Mouse (Mus musculus) frontal cortex, postnatal 14 days (tissue): ENCODE measurements at regions not wholly inside any gene's neighbourhood (a gene's known extent, or its start where the extent isn't known, plus 50 kb on each side); places are given as distances from the start of the nearest gene placed in this dataset.

Experiments used
- DNase-seq, 2 experiments: peaks; one replicate each; pipeline ENCODE4 v3.0.0; 2022; ENCODE audit warnings: low spot score in 2 of 2

GRCm38 (mm10) chr16:92928201-92928600 is 102.3 kb upstream of the Runx1 start:
- DNase-seq: no peak

DNA sequence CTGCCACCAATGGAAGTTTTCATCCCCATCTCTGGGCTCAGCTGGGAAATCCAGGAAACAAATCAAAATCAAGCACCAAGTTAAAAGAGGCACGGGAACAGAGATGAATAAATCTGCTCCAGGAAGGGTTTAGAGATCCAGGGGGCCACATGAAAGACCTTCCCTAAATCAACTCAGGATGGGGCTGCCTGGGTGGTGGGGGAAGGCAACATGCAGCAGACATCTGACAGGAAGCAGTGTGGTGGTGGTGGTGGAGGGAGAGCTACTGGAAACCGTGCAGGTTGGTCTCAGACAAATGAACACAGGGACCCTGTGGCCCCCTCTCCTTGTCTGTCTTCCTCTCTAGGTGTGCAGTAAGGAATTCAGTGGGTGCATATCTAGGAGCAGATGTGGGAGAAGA is 101.7 kb upstream of the Runx1 start:
- DNase-seq: no peak

DNA sequence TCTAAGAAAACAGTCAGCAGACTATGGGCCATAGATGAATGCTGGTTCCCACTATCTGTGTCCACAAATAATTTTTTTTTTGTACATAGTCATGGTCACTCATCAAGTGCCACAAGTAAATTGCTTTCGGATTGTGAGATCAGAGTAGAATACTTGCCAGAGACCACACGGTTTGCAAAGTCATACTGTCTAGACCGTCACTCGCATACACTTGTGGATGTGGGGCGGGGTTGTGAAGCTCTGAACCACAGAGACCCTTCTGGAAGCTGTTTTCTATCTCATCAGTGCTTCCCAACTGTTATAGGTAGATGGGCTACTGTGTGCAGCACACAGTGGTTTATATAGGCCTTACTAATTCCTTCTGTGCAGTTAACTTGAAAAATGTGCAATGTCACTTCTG is 100.9 kb upstream of the Runx1 start:
- no peak for DNase-seq

DNA sequence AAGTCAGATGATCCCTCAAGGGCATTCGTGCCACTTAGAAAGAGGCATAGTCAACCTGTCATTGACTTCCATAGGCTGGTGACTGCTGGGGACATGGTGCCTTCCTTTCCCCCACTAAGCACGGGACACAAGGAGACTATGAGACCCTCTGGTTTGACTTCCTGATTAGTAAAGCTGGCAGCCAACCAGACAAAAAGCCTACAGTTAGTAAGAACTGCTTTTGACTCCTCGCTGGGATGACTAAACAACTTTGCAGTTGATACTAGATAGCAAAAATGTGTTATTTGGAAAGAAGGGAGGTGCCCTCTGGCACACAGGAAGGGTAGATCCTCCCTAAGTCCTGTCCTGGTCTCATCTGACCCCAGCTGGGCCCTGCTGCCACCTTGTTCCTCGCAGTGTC is 95.0 kb upstream of the Runx1 start:
- no peak for DNase-seq

DNA sequence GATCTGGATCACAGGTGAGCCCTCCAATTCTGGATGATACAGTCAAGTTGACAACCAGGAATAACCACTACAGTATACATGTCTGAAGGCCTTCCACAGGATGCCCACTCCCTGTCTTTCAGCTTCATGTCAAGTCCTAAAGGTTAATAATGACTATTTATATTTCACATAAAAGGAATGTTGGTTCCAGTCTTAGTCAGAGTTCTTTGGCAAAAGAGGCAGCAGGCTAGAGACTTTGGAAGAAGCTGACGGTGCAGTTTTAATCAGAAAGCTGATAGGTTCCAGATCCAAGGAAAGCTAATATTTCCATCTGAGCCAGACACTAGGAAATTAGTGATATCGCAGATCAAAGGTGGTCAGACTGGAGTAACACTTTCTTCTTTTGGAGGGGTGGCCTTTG is 91.4 kb upstream of the Runx1 start:
- DNase-seq: no peak

- no peak for DNase-seq
Measured at GRCm38 (mm10) chr16:92915651-92916050, 89.7 kb upstream of the Runx1 start.

DNA sequence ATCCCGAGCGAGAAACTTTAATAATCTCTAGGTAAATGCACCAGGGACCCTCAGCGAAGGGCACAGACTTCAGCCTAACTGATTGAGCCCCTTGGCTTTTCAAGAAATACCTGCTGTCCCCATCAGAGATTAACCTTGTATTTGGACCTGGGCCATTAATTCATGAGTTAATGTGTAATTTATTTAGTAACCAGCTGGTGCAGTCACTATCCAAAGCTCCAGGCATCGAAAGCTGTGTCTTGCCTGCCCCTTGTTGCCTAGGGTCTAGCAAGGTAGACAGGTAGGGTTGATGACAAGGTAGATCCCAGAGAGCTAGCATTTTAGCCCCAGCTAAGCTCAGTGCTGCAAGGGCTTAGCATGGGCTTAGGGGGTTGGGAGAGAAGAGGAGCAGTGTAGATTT is 80.9 kb upstream of the Runx1 start:
- DNase-seq: no peak

- DNase-seq: no peak
Measured at GRCm38 (mm10) chr16:92905626-92906025, 79.7 kb upstream of the Runx1 start.

DNA sequence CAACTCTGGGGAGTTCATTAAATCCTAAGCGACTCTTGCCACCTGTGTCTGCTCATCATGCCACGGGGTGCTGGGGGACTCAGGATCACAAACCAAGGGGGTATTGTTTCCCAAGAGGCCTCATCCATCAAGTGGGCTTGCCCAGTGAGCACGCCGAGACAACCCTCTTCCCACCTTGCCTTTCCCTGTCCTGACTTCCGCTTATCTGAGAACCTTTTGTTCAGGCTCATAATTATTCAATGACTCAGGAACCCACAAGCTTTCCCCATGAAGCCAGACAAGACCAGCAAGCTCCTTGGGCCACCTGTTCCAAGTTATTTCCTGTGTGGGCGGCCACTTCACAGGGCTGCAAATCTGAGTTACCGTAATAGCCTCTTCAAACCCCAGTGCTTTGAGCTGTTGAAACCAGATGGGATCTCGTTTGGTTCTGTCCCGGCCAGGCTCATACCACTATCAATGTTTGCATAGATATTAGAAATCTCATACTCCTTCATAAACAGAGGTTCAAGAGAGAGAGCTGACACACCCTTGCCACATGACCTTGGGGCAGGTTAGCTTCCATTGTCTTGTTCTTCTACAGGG is 78.0 kb upstream of the Runx1 start:
- no peak for DNase-seq

DNA sequence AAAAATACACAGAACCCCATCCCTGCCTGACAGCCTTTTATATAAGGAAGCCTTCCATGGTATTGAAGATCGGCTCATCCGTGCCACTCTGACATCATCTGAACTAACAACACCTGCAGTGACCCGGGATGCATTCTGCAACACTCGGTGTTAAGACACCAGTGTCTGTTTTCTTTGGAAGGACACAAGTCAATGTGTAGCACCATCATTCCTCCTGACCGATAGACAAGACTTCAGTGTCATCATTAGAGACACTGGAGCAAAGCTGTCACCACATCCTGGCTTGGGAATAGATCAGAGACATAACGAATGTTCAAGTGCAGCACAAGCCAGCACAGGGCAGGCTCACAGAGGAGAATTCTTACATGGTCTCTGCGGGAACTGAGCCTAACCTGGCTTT is 77.5 kb upstream of the Runx1 start:
- DNase-seq: no peak

GRCm38 (mm10) chr16:92899704-92900103 is 73.8 kb upstream of the Runx1 start:
- DNase-seq: no peak

- DNase-seq: no peak
Measured at GRCm38 (mm10) chr16:92891741-92892140, 65.8 kb upstream of the Runx1 start.

DNA sequence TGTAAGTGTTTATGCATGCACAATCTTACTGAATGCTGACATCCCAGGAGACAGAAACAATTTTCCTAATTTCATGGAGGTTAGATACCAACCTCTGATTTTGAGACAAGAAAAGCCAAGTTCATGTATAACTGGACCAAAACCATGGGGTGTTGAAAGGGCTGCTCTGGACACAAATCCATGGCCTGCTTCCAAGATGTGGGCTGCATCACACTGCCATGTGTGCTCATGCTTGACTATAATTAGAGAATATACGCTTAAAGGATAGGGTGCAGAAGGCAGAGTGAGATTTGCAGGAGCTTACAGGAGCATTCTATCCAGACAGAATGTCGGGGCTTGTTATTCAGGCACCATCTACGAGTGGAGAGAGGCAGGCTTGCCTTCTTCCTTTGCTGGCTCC is 64.8 kb upstream of the Runx1 start:
- DNase-seq: no peak

GRCm38 (mm10) chr16:92889537-92889936 is 63.6 kb upstream of the Runx1 start:
- no peak for DNase-seq

GRCm38 (mm10) chr16:92886226-92886625 is 60.3 kb upstream of the Runx1 start:
- no peak for DNase-seq

DNA sequence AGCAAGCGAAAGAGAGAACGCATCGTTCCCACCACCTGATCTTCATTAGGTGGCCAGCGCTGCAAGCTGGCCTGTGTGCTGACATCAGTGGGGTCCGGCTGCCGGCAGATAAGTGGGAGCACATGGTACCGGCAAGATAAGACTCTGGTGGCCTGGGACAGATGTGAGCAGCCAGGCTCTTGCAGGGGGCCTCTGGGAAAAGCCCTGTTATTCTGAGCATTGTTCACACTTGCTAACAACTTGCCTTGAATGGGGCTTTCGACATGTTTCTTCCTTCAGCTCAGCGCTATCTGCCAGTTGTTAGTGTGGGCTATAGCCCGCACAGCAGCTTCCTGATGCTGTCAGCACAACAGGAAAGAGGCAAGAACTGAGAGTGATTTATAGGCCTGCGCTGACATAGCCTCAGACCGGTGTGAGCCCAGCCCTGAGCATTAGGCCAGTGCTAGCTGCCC is 57.9 kb upstream of the Runx1 start:
- DNase-seq: no peak

DNA sequence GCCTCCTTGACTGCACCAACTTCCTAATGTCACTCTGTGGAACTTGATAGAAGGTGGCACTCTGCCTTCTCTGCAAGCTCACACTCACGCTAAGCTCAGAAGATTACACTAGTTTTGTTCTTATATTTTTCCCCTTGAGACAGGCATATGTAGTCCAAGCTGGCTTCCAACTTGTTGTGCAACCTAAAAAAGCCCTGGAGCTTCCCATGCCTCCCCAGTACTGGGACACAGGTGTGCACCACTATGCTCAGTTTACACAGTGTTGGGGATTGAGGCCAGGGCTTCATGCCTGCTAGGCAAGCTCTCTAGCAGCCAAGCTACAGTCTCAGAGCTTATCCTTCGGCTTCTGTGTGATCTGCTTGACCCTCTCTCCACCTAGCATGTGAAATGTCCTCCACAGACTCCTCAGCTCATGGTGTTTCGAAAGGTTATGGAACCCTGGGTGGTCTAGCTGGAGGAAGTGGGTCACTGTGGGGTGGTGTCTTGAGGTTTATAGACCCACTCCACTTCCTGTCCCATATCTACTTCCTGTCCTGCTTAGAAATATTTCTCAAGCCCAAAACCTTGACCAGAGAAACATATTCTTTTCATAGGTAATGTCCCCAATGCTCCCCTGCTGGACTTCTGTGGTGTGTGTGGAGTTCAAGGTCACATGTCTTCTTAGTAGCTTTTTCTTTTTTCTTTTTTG is 54.6 kb upstream of the Runx1 start:
- DNase-seq: no peak

GRCm38 (mm10) chr16:92878081-92878480 is 52.1 kb upstream of the Runx1 start:
- no peak for DNase-seq
